In the genomic region with DNA sequence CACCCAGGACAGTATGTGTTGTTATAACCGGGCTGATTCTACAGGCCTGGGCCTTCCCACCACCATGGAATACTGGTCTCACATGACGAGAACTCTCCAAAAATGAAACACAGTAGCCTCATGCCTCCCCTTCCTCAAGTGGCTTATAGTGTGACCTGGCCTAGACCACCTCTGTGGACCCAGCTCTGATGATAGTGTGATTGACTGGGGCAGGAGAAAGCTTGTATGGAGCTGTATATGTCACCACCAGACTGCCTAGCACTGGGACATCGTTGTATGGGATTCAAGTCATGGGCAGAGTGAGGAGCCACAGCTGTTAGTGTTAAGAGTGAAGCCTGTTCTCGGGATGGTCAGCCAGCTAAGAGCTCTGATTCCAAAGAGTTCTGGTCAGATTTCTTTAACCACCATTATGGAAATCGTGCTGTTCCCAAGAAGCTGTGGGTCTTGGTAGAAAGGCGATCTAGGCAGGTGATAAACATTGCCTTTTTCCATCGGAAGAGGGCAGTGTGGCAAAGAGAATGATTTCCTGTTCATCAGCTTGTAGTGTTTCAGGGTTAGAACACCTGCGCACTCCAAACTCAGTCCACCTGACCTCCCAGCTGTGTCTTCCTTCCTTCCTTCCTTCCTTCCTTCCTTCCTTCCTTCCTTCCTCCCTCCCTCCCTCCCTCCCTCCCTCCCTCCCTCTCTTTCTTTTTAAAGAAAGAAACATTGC, we compare ENCODE assay signal across 9 mouse cellular contexts. TPM values are rescaled to one million over a fixed set of nuclear protein-coding genes. Genes with fewer than 3 reads are reported as not detected.
A peak's percentile ranks its signal among the peaks of the same experiment; 100 is the strongest.
DNase-seq lines count a peak whose midpoint lies in the region; ATAC-seq and TF ChIP-seq lines count a peak whose summit lies in the region.
"Had no signal": no experiment of that assay in that cellular context is flagged by ENCODE, and none has a peak within 500 bp of the region (broad histone marks: within the 10 kb centered on the region; RNA-seq: fewer than 3 reads in every experiment).

No protein-coding gene starts in this region.

- 60% methylated on average over 8 of the region's 8 CpGs for WGBS in forebrain, postnatal 0 days
- 68% methylated on average over 8 of the region's 8 CpGs for WGBS in forebrain, embryonic 12.5 days
- 65% methylated on average over 8 of the region's 8 CpGs for WGBS in midbrain, embryonic 14.5 days
- WGBS in midbrain, embryonic 16.5 days = 57% methylated on average over 8 of the region's 8 CpGs
- 61% methylated on average over 8 of the region's 8 CpGs for WGBS in limb, embryonic 14.5 days

- H3K9me3 ChIP-seq in forebrain, postnatal 0 days (ENCODE audit: low read length) = no peaks in the 10 kb centered on the region
- no peaks in the 10 kb centered on the region for H3K9me3 ChIP-seq in forebrain, embryonic 12.5 days
- H3K9me3 ChIP-seq in midbrain, embryonic 14.5 days (ENCODE audit: control insufficient read depth, low read length) = no peaks in the 10 kb centered on the region
- no peaks in the 10 kb centered on the region for H3K9me3 ChIP-seq in midbrain, embryonic 16.5 days (replicated peaks; ENCODE audit: control insufficient read depth, low read length, poor library complexity, severe bottlenecking)
- H3K9me3 ChIP-seq in limb, embryonic 14.5 days (ENCODE audit: control insufficient read depth, low read length) = no peaks in the 10 kb centered on the region

- peak; percentile 72 for TF ChIP-seq CTCF in forebrain, postnatal 0 days (IDR thresholded peaks at IDR 0.05; ENCODE audit: low read depth)

- no peak for ATAC-seq in forebrain, postnatal 0 days
- no peak for ATAC-seq in forebrain, embryonic 12.5 days (ENCODE audit: low FRiP score)
- no peak for ATAC-seq in midbrain, embryonic 14.5 days (ENCODE audit: low FRiP score, low TSS enrichment)
- ATAC-seq in midbrain, embryonic 16.5 days = no peak
- ATAC-seq in limb, embryonic 14.5 days (ENCODE audit: low FRiP score, low read depth) = no peak
- no peak for ATAC-seq in erythroblast, adult 5-6 weeks (replicated peaks; ENCODE audit: low FRiP score, poor library complexity, severe bottlenecking)

- no peaks in the 10 kb centered on the region for H3K27me3 ChIP-seq in forebrain, postnatal 0 days (ENCODE audit: insufficient read depth, low read length)
- no peaks in the 10 kb centered on the region for H3K27me3 ChIP-seq in forebrain, embryonic 12.5 days
- no peaks in the 10 kb centered on the region for H3K27me3 ChIP-seq in midbrain, embryonic 14.5 days (ENCODE audit: control insufficient read depth, insufficient read depth, low read length)
- no peaks in the 10 kb centered on the region; the same call in 1 of the 2 replicates for H3K27me3 ChIP-seq in midbrain, embryonic 16.5 days (ENCODE audit: control insufficient read depth, insufficient read depth, low read depth, low read length)
- H3K27me3 ChIP-seq in limb, embryonic 14.5 days (ENCODE audit: control insufficient read depth, insufficient read depth, low read length) = no peaks in the 10 kb centered on the region

- no peak overlapping the region for H3K4me3 ChIP-seq in forebrain, postnatal 0 days (ENCODE audit: low read depth, low read length)
- H3K4me3 ChIP-seq in forebrain, embryonic 12.5 days (replicated peaks) = no peak overlapping the region
- no peak overlapping the region for H3K4me3 ChIP-seq in midbrain, embryonic 14.5 days (replicated peaks; ENCODE audit: low read depth, low read length)
- no peak overlapping the region for H3K4me3 ChIP-seq in midbrain, embryonic 16.5 days (ENCODE audit: low read depth, low read length)
- no peak overlapping the region for H3K4me3 ChIP-seq in limb, embryonic 14.5 days (replicated peaks; ENCODE audit: low read length)

- no peak for TF ChIP-seq POLR2A in limb, embryonic 14.5 days (IDR thresholded peaks at IDR 0.05; ENCODE audit: borderline replicate concordance, extremely low read depth, insufficient read depth, insufficient read length)

- H3K27ac ChIP-seq in forebrain, postnatal 0 days (ENCODE audit: low read depth, low read length) = no peak overlapping the region
- H3K27ac ChIP-seq in forebrain, embryonic 12.5 days = no peak overlapping the region
- no peak overlapping the region for H3K27ac ChIP-seq in midbrain, embryonic 14.5 days (replicated peaks; ENCODE audit: low read depth, low read length)
- H3K27ac ChIP-seq in midbrain, embryonic 16.5 days (ENCODE audit: low read length) = no peak overlapping the region
- no peak overlapping the region for H3K27ac ChIP-seq in limb, embryonic 14.5 days (replicated peaks; ENCODE audit: low read depth, low read length)

- H3K4me1 ChIP-seq in forebrain, postnatal 0 days (ENCODE audit: insufficient read depth) = no peaks in the 10 kb centered on the region
- H3K4me1 ChIP-seq in forebrain, embryonic 12.5 days = no peaks in the 10 kb centered on the region
- H3K4me1 ChIP-seq in midbrain, embryonic 14.5 days (ENCODE audit: control insufficient read depth, insufficient read depth, low read length) = no peaks in the 10 kb centered on the region
- no peaks in the 10 kb centered on the region for H3K4me1 ChIP-seq in midbrain, embryonic 16.5 days (ENCODE audit: control insufficient read depth, insufficient read depth, low read length)
- no peaks in the 10 kb centered on the region; the same call in 1 of the 2 replicates for H3K4me1 ChIP-seq in limb, embryonic 14.5 days (ENCODE audit: control insufficient read depth, insufficient read depth, low read length)

- H3K9ac ChIP-seq in forebrain, postnatal 0 days = no peak overlapping the region
- H3K9ac ChIP-seq in forebrain, embryonic 12.5 days = no peak overlapping the region
- no peak overlapping the region for H3K9ac ChIP-seq in midbrain, embryonic 14.5 days (replicated peaks; ENCODE audit: low read length)
- no peak overlapping the region for H3K9ac ChIP-seq in midbrain, embryonic 16.5 days (ENCODE audit: low read depth, low read length)
- H3K9ac ChIP-seq in limb, embryonic 14.5 days (ENCODE audit: low read depth, low read length, severe bottlenecking) = no peak overlapping the region

- peak; percentile 65 for DNase-seq in forebrain, postnatal 0 days
- peak; percentile 73 for DNase-seq in midbrain, embryonic 14.5 days
- peak; percentile 59 to 68 for DNase-seq in cerebellum, postnatal 14 days
- peak; percentile 28 for DNase-seq in limb, embryonic 14.5 days (ENCODE audit: low spot score)
- peak; percentile 73 for DNase-seq in thymus, postnatal 0 days (ENCODE audit: low spot score)

- no peaks in the 10 kb centered on the region; the same call in 1 of the 2 replicates for H3K36me3 ChIP-seq in forebrain, postnatal 0 days (ENCODE audit: insufficient read depth)
- no peaks in the 10 kb centered on the region for H3K36me3 ChIP-seq in forebrain, embryonic 12.5 days (replicated peaks)
- H3K36me3 ChIP-seq in midbrain, embryonic 14.5 days (ENCODE audit: control insufficient read depth, insufficient read depth, low read length) = no peaks in the 10 kb centered on the region
- H3K36me3 ChIP-seq in midbrain, embryonic 16.5 days (ENCODE audit: control insufficient read depth, insufficient read depth, low read length) = no peaks in the 10 kb centered on the region
- H3K36me3 ChIP-seq in limb, embryonic 14.5 days (ENCODE audit: control insufficient read depth, insufficient read depth, low read length) = no peaks in the 10 kb centered on the region

- no peak overlapping the region for H3K4me2 ChIP-seq in forebrain, postnatal 0 days (ENCODE audit: low read depth)
- H3K4me2 ChIP-seq in forebrain, embryonic 12.5 days = no peak overlapping the region
- H3K4me2 ChIP-seq in midbrain, embryonic 14.5 days (ENCODE audit: low read length) = no peak overlapping the region
- H3K4me2 ChIP-seq in midbrain, embryonic 16.5 days (ENCODE audit: low read length) = no peak overlapping the region
- no peak overlapping the region for H3K4me2 ChIP-seq in limb, embryonic 14.5 days (replicated peaks; ENCODE audit: low read depth, low read length, severe bottlenecking)

RNA-seq across cellular contexts. Expression of a gene that starts 7.5 kb away (rescaled TPM):
- 1.8 and 3.9 TPM in 2 replicates for total RNA-seq in forebrain, postnatal 0 days (2014; rRNA removed)
- 1.6 TPM in 2 replicates for polyA plus RNA-seq in forebrain, postnatal 0 days (2015; fragmentation: Nextera tagmentation; extraction: Ambion mirVana)
- 0.32 TPM in 1 of 2 replicates, not detected in the other for polyA plus RNA-seq in forebrain, embryonic 12.5 days (2016; fragmentation: Nextera tagmentation; extraction: Ambion mirVana)
- polyA plus RNA-seq in midbrain, embryonic 14.5 days (2014; fragmentation: Nextera tagmentation; extraction: Ambion mirVana) = 0.51 and 0.53 TPM in 2 replicates
- polyA plus RNA-seq in midbrain, embryonic 16.5 days (2015; fragmentation: Nextera tagmentation; extraction: Ambion mirVana) = 2.2 and 3.6 TPM in 2 replicates
- 18.1 and 21.0 TPM in 2 replicates for polyA plus RNA-seq in limb, embryonic 14.5 days (2012; rRNA removed)
- 1.1 and 1.6 TPM in 2 replicates for polyA plus RNA-seq in limb, embryonic 14.5 days (2014; fragmentation: Nextera tagmentation; extraction: Ambion mirVana)
- 2.8 and 4.2 TPM in 2 replicates for polyA plus RNA-seq in thymus, postnatal 0 days (2015; fragmentation: Nextera tagmentation; extraction: Ambion mirVana)
- not detected in 2 replicates for total RNA-seq in erythroblast, adult 5-6 weeks (2015; ENCODE audit: low replicate concordance)
- not detected in 2 replicates for total RNA-seq in erythroblast, adult 5-6 weeks (2017; ENCODE audit: low replicate concordance)

RNA-seq across cellular contexts. Expression of a gene that starts 45.3 kb away (rescaled TPM):
- 40.3 and 47.5 TPM in 2 replicates for total RNA-seq in forebrain, postnatal 0 days (2014; rRNA removed)
- polyA plus RNA-seq in forebrain, postnatal 0 days (2015; fragmentation: Nextera tagmentation; extraction: Ambion mirVana) = 64.1 and 65.0 TPM in 2 replicates
- 111 and 116 TPM in 2 replicates for polyA plus RNA-seq in forebrain, embryonic 12.5 days (2016; fragmentation: Nextera tagmentation; extraction: Ambion mirVana)
- 80.6 and 81.4 TPM in 2 replicates for polyA plus RNA-seq in midbrain, embryonic 14.5 days (2014; fragmentation: Nextera tagmentation; extraction: Ambion mirVana)
- 71.4 and 73.1 TPM in 2 replicates for polyA plus RNA-seq in midbrain, embryonic 16.5 days (2015; fragmentation: Nextera tagmentation; extraction: Ambion mirVana)
- polyA plus RNA-seq in limb, embryonic 14.5 days (2012; rRNA removed) = 81.1 and 109 TPM in 2 replicates
- polyA plus RNA-seq in limb, embryonic 14.5 days (2014; fragmentation: Nextera tagmentation; extraction: Ambion mirVana) = 96.5 and 105 TPM in 2 replicates
- 112 and 121 TPM in 2 replicates for polyA plus RNA-seq in thymus, postnatal 0 days (2015; fragmentation: Nextera tagmentation; extraction: Ambion mirVana)
- total RNA-seq in erythroblast, adult 5-6 weeks (2015; ENCODE audit: low replicate concordance) = 6.5 and 12.3 TPM in 2 replicates
- 12.9 and 24.5 TPM in 2 replicates for total RNA-seq in erythroblast, adult 5-6 weeks (2017; ENCODE audit: low replicate concordance)

RNA-seq across cellular contexts. Expression of a gene that starts 45.3 kb away (rescaled TPM):
- 68.9 and 75.5 TPM in 2 replicates for total RNA-seq in forebrain, postnatal 0 days (2014; rRNA removed)
- 75.7 and 85.3 TPM in 2 replicates for polyA plus RNA-seq in forebrain, postnatal 0 days (2015; fragmentation: Nextera tagmentation; extraction: Ambion mirVana)
- 82.2 and 83.4 TPM in 2 replicates for polyA plus RNA-seq in forebrain, embryonic 12.5 days (2016; fragmentation: Nextera tagmentation; extraction: Ambion mirVana)
- 63.3 and 64.8 TPM in 2 replicates for polyA plus RNA-seq in midbrain, embryonic 14.5 days (2014; fragmentation: Nextera tagmentation; extraction: Ambion mirVana)
- 83.8 and 84.9 TPM in 2 replicates for polyA plus RNA-seq in midbrain, embryonic 16.5 days (2015; fragmentation: Nextera tagmentation; extraction: Ambion mirVana)
- polyA plus RNA-seq in limb, embryonic 14.5 days (2012; rRNA removed) = 63.5 and 101 TPM in 2 replicates
- polyA plus RNA-seq in limb, embryonic 14.5 days (2014; fragmentation: Nextera tagmentation; extraction: Ambion mirVana) = 58.1 and 61.5 TPM in 2 replicates
- polyA plus RNA-seq in thymus, postnatal 0 days (2015; fragmentation: Nextera tagmentation; extraction: Ambion mirVana) = 48.6 and 49.2 TPM in 2 replicates
- total RNA-seq in erythroblast, adult 5-6 weeks (2015; ENCODE audit: low replicate concordance) = 11.7 and 24.9 TPM in 2 replicates
- total RNA-seq in erythroblast, adult 5-6 weeks (2017; ENCODE audit: low replicate concordance) = 8.4 and 15.1 TPM in 2 replicates

RNA-seq across cellular contexts. Expression of a gene that starts 57.6 kb away (rescaled TPM):
- 0.48 and 0.92 TPM in 2 replicates for total RNA-seq in forebrain, postnatal 0 days (2014; rRNA removed)
- polyA plus RNA-seq in forebrain, postnatal 0 days (2015; fragmentation: Nextera tagmentation; extraction: Ambion mirVana) = 0.10 and 0.16 TPM in 2 replicates
- 0.73 and 0.77 TPM in 2 replicates for polyA plus RNA-seq in forebrain, embryonic 12.5 days (2016; fragmentation: Nextera tagmentation; extraction: Ambion mirVana)
- polyA plus RNA-seq in midbrain, embryonic 14.5 days (2014; fragmentation: Nextera tagmentation; extraction: Ambion mirVana) = not detected in 2 replicates
- 0.07 and 0.19 TPM in 2 replicates for polyA plus RNA-seq in midbrain, embryonic 16.5 days (2015; fragmentation: Nextera tagmentation; extraction: Ambion mirVana)
- polyA plus RNA-seq in limb, embryonic 14.5 days (2012; rRNA removed) = 6.1 and 7.1 TPM in 2 replicates
- 9.1 and 9.3 TPM in 2 replicates for polyA plus RNA-seq in limb, embryonic 14.5 days (2014; fragmentation: Nextera tagmentation; extraction: Ambion mirVana)
- polyA plus RNA-seq in thymus, postnatal 0 days (2015; fragmentation: Nextera tagmentation; extraction: Ambion mirVana) = 5.6 and 6.8 TPM in 2 replicates
- total RNA-seq in erythroblast, adult 5-6 weeks (2015; ENCODE audit: low replicate concordance) = not detected in 2 replicates
- total RNA-seq in erythroblast, adult 5-6 weeks (2017; ENCODE audit: low replicate concordance) = not detected in 2 replicates
- total RNA-seq: layer of hippocampus, adult 18-20 months had no signal
